Mouse (Mus musculus): ENCODE measurements around the gene Col17a1. TPM values are rescaled to one million over a fixed set of nuclear protein-coding genes. Genes with fewer than 3 reads are reported as not detected.

Gene Col17a1
- polyA plus RNA-seq, 1 experiment from 2014 or later = 2.5 TPM

DNA sequence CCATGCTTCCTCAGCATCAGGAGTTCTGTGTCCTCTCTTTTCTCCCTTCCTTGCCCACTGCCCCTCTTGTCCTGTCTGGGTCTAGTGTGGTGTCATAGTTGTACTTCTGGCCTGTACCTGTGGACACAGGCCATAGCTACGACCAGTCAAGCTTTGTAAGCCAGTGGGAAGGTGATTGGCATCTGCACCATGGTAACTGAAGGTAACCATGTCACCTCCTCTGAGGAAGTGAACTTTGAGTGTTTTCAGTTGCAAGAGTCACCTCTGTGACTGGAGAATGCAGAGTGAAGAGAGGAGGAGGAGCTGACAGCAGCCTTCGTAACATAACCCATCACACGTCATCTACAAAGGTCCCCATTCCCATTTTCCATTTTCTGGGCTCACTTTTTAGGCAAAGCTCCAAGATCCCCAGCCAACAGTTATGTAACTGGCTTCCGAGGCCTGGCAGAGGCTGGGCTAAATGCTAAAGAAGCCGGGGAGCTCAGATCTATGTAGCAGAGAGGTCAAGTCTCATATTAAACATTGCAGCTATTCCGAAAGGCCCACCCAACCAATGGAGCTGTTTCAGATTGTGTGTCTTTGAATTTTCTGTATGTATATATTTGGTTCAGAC is 45.3 kb downstream of the Col17a1 start:
- Histone ChIP-seq H3K4me2 (ENCODE audit: low read depth, low read length) (no peak overlapping the region), H3K9me3 (replicated peaks; ENCODE audit: control insufficient read depth, low read length) (no peaks in the 10 kb centered on the region), H3K4me3 (ENCODE audit: low read depth, low read length) (no peak overlapping the region), H3K27me3 (ENCODE audit: control insufficient read depth, insufficient read depth, low read length) (no peaks in the 10 kb centered on the region), H3K36me3 (replicated peaks; ENCODE audit: control insufficient read depth, insufficient read depth, low read depth, low read length) (no peaks in the 10 kb centered on the region), H3K9ac (replicated peaks; ENCODE audit: low read length) (no peak overlapping the region), H3K4me1 (ENCODE audit: control insufficient read depth, insufficient read depth, low read length) (no peaks in the 10 kb centered on the region), H3K27ac (replicated peaks; ENCODE audit: low read depth, low read length) (no peak overlapping the region)
- 91% methylated on average over 6 of the region's 6 CpGs for WGBS
- DNase-seq (ENCODE audit: low spot score) (no peak), ATAC-seq (replicated peaks; ENCODE audit: insufficient number of reproducible peaks, low FRiP score, low TSS enrichment, low read depth) (no peak)

- Histone ChIP-seq H3K4me2 (ENCODE audit: low read depth, low read length) (no peak overlapping the region), H3K9ac (replicated peaks; ENCODE audit: low read length) (no peak overlapping the region), H3K27ac (replicated peaks; ENCODE audit: low read depth, low read length) (no peak overlapping the region), H3K9me3 (replicated peaks; ENCODE audit: control insufficient read depth, low read length) (no peaks in the 10 kb centered on the region), H3K4me1 (ENCODE audit: control insufficient read depth, insufficient read depth, low read length) (no peaks in the 10 kb centered on the region), H3K4me3 (ENCODE audit: low read depth, low read length) (no peak overlapping the region), H3K27me3 (ENCODE audit: control insufficient read depth, insufficient read depth, low read length) (no peaks in the 10 kb centered on the region), H3K36me3 (replicated peaks; ENCODE audit: control insufficient read depth, insufficient read depth, low read depth, low read length) (no peaks in the 10 kb centered on the region)
- no peak for ATAC-seq (replicated peaks; ENCODE audit: insufficient number of reproducible peaks, low FRiP score, low TSS enrichment, low read depth)
- 63% methylated on average over 6 of the region's 6 CpGs for WGBS
- no peak for DNase-seq (ENCODE audit: low spot score)
Observed at GRCm38 (mm10) chr19:47645583-47645982, 46.3 kb downstream of the Col17a1 start.

- Histone ChIP-seq H3K27me3 (ENCODE audit: control insufficient read depth, insufficient read depth, low read length) (no peaks in the 10 kb centered on the region), H3K36me3 (replicated peaks; ENCODE audit: control insufficient read depth, insufficient read depth, low read depth, low read length) (no peaks in the 10 kb centered on the region), H3K4me2 (ENCODE audit: low read depth, low read length) (no peak overlapping the region), H3K4me3 (ENCODE audit: low read depth, low read length) (no peak overlapping the region), H3K27ac (replicated peaks; ENCODE audit: low read depth, low read length) (no peak overlapping the region), H3K9me3 (replicated peaks; ENCODE audit: control insufficient read depth, low read length) (no peaks in the 10 kb centered on the region), H3K9ac (replicated peaks; ENCODE audit: low read length) (no peak overlapping the region), H3K4me1 (ENCODE audit: control insufficient read depth, insufficient read depth, low read length) (no peaks in the 10 kb centered on the region)
- ATAC-seq (replicated peaks; ENCODE audit: insufficient number of reproducible peaks, low FRiP score, low TSS enrichment, low read depth) (no peak), DNase-seq (ENCODE audit: low spot score) (no peak)
- WGBS = 67% methylated on average over 2 of the region's 2 CpGs
Observed at GRCm38 (mm10) chr19:47643910-47644309, 48.0 kb downstream of the Col17a1 start.

DNA sequence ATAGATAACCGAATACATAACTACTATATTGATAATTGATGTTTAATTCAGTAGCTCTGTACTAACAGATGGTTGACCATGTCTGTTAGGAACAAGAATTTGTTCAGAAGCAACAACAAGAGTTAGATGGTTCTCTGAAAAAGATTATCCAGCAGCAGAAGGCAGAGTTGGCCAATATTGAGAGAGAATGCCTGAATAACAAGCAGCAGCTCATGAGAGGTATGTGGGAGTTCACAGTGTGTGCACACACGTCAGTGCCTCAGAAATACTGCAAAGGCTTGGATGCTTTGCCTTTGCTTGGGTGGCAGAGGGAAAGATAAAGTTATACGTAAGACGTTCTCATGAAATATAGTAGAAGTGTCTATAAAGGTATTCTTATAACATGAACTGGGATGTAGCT is 56.5 kb downstream of the Col17a1 start:
- WGBS = 88% methylated on average over 4 of the region's 4 CpGs
- H3K4me2 ChIP-seq (ENCODE audit: low read depth, low read length) = no peak overlapping the region
- H3K9me3 ChIP-seq (replicated peaks; ENCODE audit: control insufficient read depth, low read length) = no peaks in the 10 kb centered on the region
- H3K4me1 ChIP-seq (ENCODE audit: control insufficient read depth, insufficient read depth, low read length) = no peaks in the 10 kb centered on the region
- H3K27ac ChIP-seq (replicated peaks; ENCODE audit: low read depth, low read length) = no peak overlapping the region
- ATAC-seq (replicated peaks; ENCODE audit: insufficient number of reproducible peaks, low FRiP score, low TSS enrichment, low read depth) (no peak), DNase-seq (ENCODE audit: low spot score) (no peak)
- H3K27me3 ChIP-seq (ENCODE audit: control insufficient read depth, insufficient read depth, low read length) = no peaks in the 10 kb centered on the region
- no peak overlapping the region for H3K4me3 ChIP-seq (ENCODE audit: low read depth, low read length)
- H3K9ac ChIP-seq (replicated peaks; ENCODE audit: low read length) = no peak overlapping the region
- H3K36me3 ChIP-seq (replicated peaks; ENCODE audit: control insufficient read depth, insufficient read depth, low read depth, low read length) = no peaks in the 10 kb centered on the region; the same call in 1 of the 2 replicates

GRCm38 (mm10) chr19:47631799-47632198 is 60.1 kb downstream of the Col17a1 start:
- DNase-seq (ENCODE audit: low spot score) = no peak
- Histone ChIP-seq H3K4me2 (ENCODE audit: low read depth, low read length) (no peak overlapping the region), H3K4me1 (ENCODE audit: control insufficient read depth, insufficient read depth, low read length) (no peaks in the 10 kb centered on the region), H3K36me3 (replicated peaks; ENCODE audit: control insufficient read depth, insufficient read depth, low read depth, low read length) (no peaks in the 10 kb centered on the region; the same call in 1 of the 2 replicates), H3K4me3 (ENCODE audit: low read depth, low read length) (no peak overlapping the region), H3K9me3 (replicated peaks; ENCODE audit: control insufficient read depth, low read length) (no peaks in the 10 kb centered on the region), H3K27me3 (ENCODE audit: control insufficient read depth, insufficient read depth, low read length) (no peaks in the 10 kb centered on the region), H3K27ac (replicated peaks; ENCODE audit: low read depth, low read length) (no peak overlapping the region), H3K9ac (replicated peaks; ENCODE audit: low read length) (no peak overlapping the region)
- ATAC-seq (replicated peaks; ENCODE audit: insufficient number of reproducible peaks, low FRiP score, low TSS enrichment, low read depth) = no peak
- 95% methylated on average over 5 of the region's 5 CpGs for WGBS

DNA sequence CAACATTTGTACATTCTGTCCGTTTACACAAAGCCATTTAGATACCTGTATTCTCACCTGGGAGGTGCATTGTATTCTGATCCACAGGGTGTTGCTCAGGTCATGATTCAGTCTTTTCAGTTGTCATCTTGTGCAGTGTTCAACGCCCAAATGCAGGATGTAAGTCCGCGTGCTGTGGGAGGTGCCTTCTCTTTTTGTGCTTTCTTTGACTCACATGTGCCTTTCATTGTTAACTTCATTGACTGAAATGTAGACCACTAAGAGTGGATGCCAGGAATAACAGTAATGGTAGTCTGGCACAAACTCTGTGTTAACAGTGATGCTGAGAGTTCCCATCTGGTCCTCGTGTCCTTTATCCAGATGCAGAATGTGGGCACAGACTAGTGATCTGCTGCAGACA is 61.5 kb downstream of the Col17a1 start:
- no peak overlapping the region for H3K4me2 ChIP-seq (ENCODE audit: low read depth, low read length)
- no peak overlapping the region for H3K9ac ChIP-seq (replicated peaks; ENCODE audit: low read length)
- H3K4me1 ChIP-seq (ENCODE audit: control insufficient read depth, insufficient read depth, low read length) = no peaks in the 10 kb centered on the region
- H3K4me3 ChIP-seq (ENCODE audit: low read depth, low read length) = no peak overlapping the region
- H3K27ac ChIP-seq (replicated peaks; ENCODE audit: low read depth, low read length) = no peak overlapping the region
- 88% methylated on average over 5 of the region's 5 CpGs for WGBS
- ATAC-seq (replicated peaks; ENCODE audit: insufficient number of reproducible peaks, low FRiP score, low TSS enrichment, low read depth) (no peak), DNase-seq (ENCODE audit: low spot score) (no peak)
- H3K9me3 ChIP-seq (replicated peaks; ENCODE audit: control insufficient read depth, low read length) = no peaks in the 10 kb centered on the region
- no peaks in the 10 kb centered on the region for H3K27me3 ChIP-seq (ENCODE audit: control insufficient read depth, insufficient read depth, low read length)
- no peaks in the 10 kb centered on the region; the same call in 1 of the 2 replicates for H3K36me3 ChIP-seq (replicated peaks; ENCODE audit: control insufficient read depth, insufficient read depth, low read depth, low read length)

- Histone ChIP-seq H3K4me2 (ENCODE audit: low read depth, low read length) (no peak overlapping the region), H3K4me3 (ENCODE audit: low read depth, low read length) (no peak overlapping the region), H3K36me3 (replicated peaks; ENCODE audit: control insufficient read depth, insufficient read depth, low read depth, low read length) (no peaks in the 10 kb centered on the region; the same call in 1 of the 2 replicates), H3K4me1 (ENCODE audit: control insufficient read depth, insufficient read depth, low read length) (no peaks in the 10 kb centered on the region), H3K9ac (replicated peaks; ENCODE audit: low read length) (no peak overlapping the region), H3K27ac (replicated peaks; ENCODE audit: low read depth, low read length) (no peak overlapping the region), H3K9me3 (replicated peaks; ENCODE audit: control insufficient read depth, low read length) (no peaks in the 10 kb centered on the region), H3K27me3 (ENCODE audit: control insufficient read depth, insufficient read depth, low read length) (no peaks in the 10 kb centered on the region)
- 78% methylated on average over 5 of the region's 5 CpGs for WGBS
- ATAC-seq (replicated peaks; ENCODE audit: insufficient number of reproducible peaks, low FRiP score, low TSS enrichment, low read depth) (no peak), DNase-seq (ENCODE audit: low spot score) (no peak)
Observed at GRCm38 (mm10) chr19:47629068-47629467, 62.8 kb downstream of the Col17a1 start.

DNA sequence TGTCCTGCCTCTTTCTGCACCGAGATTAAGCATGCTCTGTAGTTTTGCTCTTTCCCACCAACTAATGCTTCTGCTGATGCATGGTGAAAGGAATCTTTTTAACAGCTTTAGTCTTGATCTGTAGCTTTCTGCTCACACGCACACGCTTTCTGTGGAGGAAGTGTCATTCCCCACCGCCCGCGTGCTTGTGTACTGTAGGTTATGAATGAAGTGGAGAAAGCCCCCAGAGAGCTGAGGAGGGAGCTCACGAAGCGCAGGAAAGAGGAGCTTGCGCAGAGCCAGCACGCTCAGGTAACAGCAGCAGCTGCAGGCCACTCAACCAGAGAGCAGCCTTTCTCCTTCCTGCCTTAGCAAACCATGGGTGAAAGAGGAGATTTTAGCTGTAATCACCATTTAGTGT is 64.4 kb downstream of the Col17a1 start:
- no peak for DNase-seq (ENCODE audit: low spot score)
- Histone ChIP-seq H3K4me1 (ENCODE audit: control insufficient read depth, insufficient read depth, low read length) (no peaks in the 10 kb centered on the region), H3K9me3 (replicated peaks; ENCODE audit: control insufficient read depth, low read length) (no peaks in the 10 kb centered on the region), H3K9ac (replicated peaks; ENCODE audit: low read length) (no peak overlapping the region), H3K27me3 (ENCODE audit: control insufficient read depth, insufficient read depth, low read length) (no peaks in the 10 kb centered on the region), H3K36me3 (replicated peaks; ENCODE audit: control insufficient read depth, insufficient read depth, low read depth, low read length) (no peaks in the 10 kb centered on the region; the same call in 1 of the 2 replicates), H3K27ac (replicated peaks; ENCODE audit: low read depth, low read length) (no peak overlapping the region), H3K4me2 (ENCODE audit: low read depth, low read length) (no peak overlapping the region), H3K4me3 (ENCODE audit: low read depth, low read length) (no peak overlapping the region)
- ATAC-seq (replicated peaks; ENCODE audit: insufficient number of reproducible peaks, low FRiP score, low TSS enrichment, low read depth) = no peak
- whole genome bisulfite sequencing = 89% methylated on average over 10 of the region's 10 CpGs
